Mouse (Mus musculus): Measurements from ENCODE around the gene Pbx4. TPM values are rescaled to one million over a fixed set of nuclear protein-coding genes. Genes with fewer than 3 reads are reported as not detected.

The Pbx4 gene
- polyA plus RNA-seq, 1 experiment from 2014 or later, result 48.7 TPM

DNA sequence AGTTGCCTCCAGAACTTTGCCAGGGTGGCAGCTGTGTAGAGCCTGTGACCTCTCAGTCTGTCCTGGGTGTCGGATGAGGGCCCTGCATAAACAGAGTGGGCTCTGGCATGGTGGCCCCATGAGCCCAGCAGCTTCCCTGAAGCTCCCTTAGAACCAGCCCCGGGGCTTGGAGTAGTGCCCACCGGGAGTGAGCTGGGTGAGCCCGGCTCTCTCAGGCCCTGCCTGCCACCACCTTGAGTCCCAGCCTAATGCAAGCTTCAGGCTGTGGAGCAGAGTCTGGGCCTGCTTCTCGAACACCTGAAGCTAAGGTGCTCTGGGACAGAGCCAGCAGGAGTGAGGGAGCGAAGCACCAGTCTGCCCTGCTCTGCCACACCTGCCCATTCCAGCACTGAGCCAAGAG, 38.6 kb downstream of the Pbx4 start:
- Histone ChIP-seq H3K36me3 (ENCODE audit: control insufficient read depth, insufficient read depth, low read length) (no peaks in the 10 kb centered on the region), H3K4me2 (ENCODE audit: low read depth, low read length, severe bottlenecking) (no peak overlapping the region), H3K4me1 (replicated peaks; ENCODE audit: control insufficient read depth, insufficient read depth, low read length) (no peaks in the 10 kb centered on the region), H3K27me3 (ENCODE audit: control insufficient read depth, insufficient read depth, low read length) (no peaks in the 10 kb centered on the region), H3K9ac (ENCODE audit: low read length) (no peak overlapping the region), H3K27ac (ENCODE audit: low read depth, low read length) (no peak overlapping the region), H3K9me3 (ENCODE audit: control insufficient read depth, low read length) (no peaks in the 10 kb centered on the region), H3K4me3 (ENCODE audit: low read depth, low read length) (no peak overlapping the region)
- DNase-seq (ENCODE audit: low spot score), result no peak
- WGBS, result 92% methylated on average over 6 of the region's 6 CpGs
- ATAC-seq (replicated peaks; ENCODE audit: low FRiP score), result no peak

- Histone ChIP-seq H3K9me3 (ENCODE audit: control insufficient read depth, low read length) (no peaks in the 10 kb centered on the region), H3K9ac (ENCODE audit: low read length) (no peak overlapping the region), H3K4me1 (replicated peaks; ENCODE audit: control insufficient read depth, insufficient read depth, low read length) (no peaks in the 10 kb centered on the region), H3K36me3 (ENCODE audit: control insufficient read depth, insufficient read depth, low read length) (no peaks in the 10 kb centered on the region), H3K4me3 (ENCODE audit: low read depth, low read length) (no peak overlapping the region), H3K4me2 (ENCODE audit: low read depth, low read length, severe bottlenecking) (no peak overlapping the region), H3K27me3 (ENCODE audit: control insufficient read depth, insufficient read depth, low read length) (peaks cover under 1% of the 10 kb centered on the region), H3K27ac (ENCODE audit: low read depth, low read length) (no peak overlapping the region)
- WGBS, result 12% methylated on average over 9 of the region's 9 CpGs
- ATAC-seq (replicated peaks; ENCODE audit: low FRiP score), result no peak
- DNase-seq (ENCODE audit: low spot score), result peak; percentile 77
Observed at GRCm38 (mm10) chr8:69874155-69874554, 41.9 kb downstream of the Pbx4 start.

GRCm38 (mm10) chr8:69874654-69875053, 42.4 kb downstream of the Pbx4 start:
- ATAC-seq (replicated peaks; ENCODE audit: low FRiP score) (no peak), DNase-seq (ENCODE audit: low spot score) (no peak)
- Histone ChIP-seq H3K36me3 (ENCODE audit: control insufficient read depth, insufficient read depth, low read length) (no peaks in the 10 kb centered on the region), H3K27me3 (ENCODE audit: control insufficient read depth, insufficient read depth, low read length) (peaks cover 5% of the 10 kb centered on the region), H3K4me3 (ENCODE audit: low read depth, low read length) (no peak overlapping the region), H3K9ac (ENCODE audit: low read length) (no peak overlapping the region), H3K9me3 (ENCODE audit: control insufficient read depth, low read length) (no peaks in the 10 kb centered on the region), H3K4me2 (ENCODE audit: low read depth, low read length, severe bottlenecking) (no peak overlapping the region), H3K4me1 (replicated peaks; ENCODE audit: control insufficient read depth, insufficient read depth, low read length) (no peaks in the 10 kb centered on the region), H3K27ac (ENCODE audit: low read depth, low read length) (no peak overlapping the region)
- 92% methylated on average over 13 of the region's 13 CpGs for WGBS

- no peak overlapping the region for H3K4me2 ChIP-seq (ENCODE audit: low read depth, low read length, severe bottlenecking)
Observed at GRCm38 (mm10) chr8:69876097-69876496, 43.8 kb downstream of the Pbx4 start.

DNA sequence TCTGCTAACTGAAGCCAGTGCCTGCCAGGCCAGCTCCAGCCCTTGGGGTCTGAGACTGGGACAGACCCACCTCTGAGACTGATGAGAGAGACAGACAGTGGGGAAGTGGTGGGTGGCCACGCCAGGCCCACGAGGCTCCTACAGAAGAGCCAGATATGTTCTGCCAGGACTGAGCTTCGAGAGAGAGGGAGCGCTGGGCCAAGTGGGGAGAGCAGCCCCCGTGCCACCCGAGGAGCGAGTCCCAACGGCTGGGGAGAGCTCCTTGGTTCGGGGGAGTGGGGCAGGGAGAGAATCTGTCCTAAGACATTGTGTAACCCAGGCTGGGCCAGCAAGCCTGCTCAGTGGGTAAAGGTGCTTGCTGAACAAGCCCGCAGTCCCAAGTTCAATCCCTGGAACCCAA, 44.7 kb downstream of the Pbx4 start:
- H3K4me2 ChIP-seq (ENCODE audit: low read depth, low read length, severe bottlenecking), result no peak overlapping the region
- no peak overlapping the region for H3K27ac ChIP-seq (ENCODE audit: low read depth, low read length)
- no peak for ATAC-seq (replicated peaks; ENCODE audit: low FRiP score)
- no peaks in the 10 kb centered on the region for H3K9me3 ChIP-seq (ENCODE audit: control insufficient read depth, low read length)
- no peaks in the 10 kb centered on the region for H3K36me3 ChIP-seq (ENCODE audit: control insufficient read depth, insufficient read depth, low read length)
- H3K4me3 ChIP-seq (ENCODE audit: low read depth, low read length), result no peak overlapping the region
- peaks cover 28% of the 10 kb centered on the region for H3K27me3 ChIP-seq (ENCODE audit: control insufficient read depth, insufficient read depth, low read length)
- no peak for DNase-seq (ENCODE audit: low spot score)
- 74% methylated on average over 10 of the region's 10 CpGs for WGBS
- no peak overlapping the region for H3K9ac ChIP-seq (ENCODE audit: low read length)
- peaks cover 7% of the 10 kb centered on the region; the same call in 1 of the 2 replicates for H3K4me1 ChIP-seq (replicated peaks; ENCODE audit: control insufficient read depth, insufficient read depth, low read length)

More at GRCm38 (mm10) chr8:69876097-69876496, 43.8 kb downstream of the Pbx4 start:
- Histone ChIP-seq H3K9ac (ENCODE audit: low read length) (no peak overlapping the region), H3K36me3 (ENCODE audit: control insufficient read depth, insufficient read depth, low read length) (no peaks in the 10 kb centered on the region), H3K9me3 (ENCODE audit: control insufficient read depth, low read length) (no peaks in the 10 kb centered on the region), H3K27me3 (ENCODE audit: control insufficient read depth, insufficient read depth, low read length) (peaks cover 20% of the 10 kb centered on the region), H3K4me3 (ENCODE audit: low read depth, low read length) (no peak overlapping the region), H3K4me1 (replicated peaks; ENCODE audit: control insufficient read depth, insufficient read depth, low read length) (0 out of 2 replicates have a peak, but pooled peaks cover under 1% of the 10 kb centered on the region), H3K27ac (ENCODE audit: low read depth, low read length) (no peak overlapping the region)
- no peak for DNase-seq (ENCODE audit: low spot score)
- WGBS, result 43% methylated on average over 10 of the region's 10 CpGs
- no peak for ATAC-seq (replicated peaks; ENCODE audit: low FRiP score)

- H3K4me2 ChIP-seq (ENCODE audit: low read depth, low read length, severe bottlenecking), result no peak overlapping the region
- no peak for DNase-seq (ENCODE audit: low spot score)
- WGBS, result 85% methylated on average over 4 of the region's 4 CpGs
- H3K4me3 ChIP-seq (ENCODE audit: low read depth, low read length), result no peak overlapping the region
- no peaks in the 10 kb centered on the region for H3K36me3 ChIP-seq (ENCODE audit: control insufficient read depth, insufficient read depth, low read length)
- no peak overlapping the region for H3K9ac ChIP-seq (ENCODE audit: low read length)
- peaks cover 10% of the 10 kb centered on the region; the same call in 1 of the 2 replicates for H3K4me1 ChIP-seq (replicated peaks; ENCODE audit: control insufficient read depth, insufficient read depth, low read length)
- H3K27ac ChIP-seq (ENCODE audit: low read depth, low read length), result no peak overlapping the region
- no peaks in the 10 kb centered on the region for H3K9me3 ChIP-seq (ENCODE audit: control insufficient read depth, low read length)
- peaks cover 33% of the 10 kb centered on the region for H3K27me3 ChIP-seq (ENCODE audit: control insufficient read depth, insufficient read depth, low read length)
- no peak for ATAC-seq (replicated peaks; ENCODE audit: low FRiP score)
Observed at GRCm38 (mm10) chr8:69877396-69877795, 45.1 kb downstream of the Pbx4 start.

GRCm38 (mm10) chr8:69877992-69878391, 45.7 kb downstream of the Pbx4 start:
- Histone ChIP-seq H3K27me3 (ENCODE audit: control insufficient read depth, insufficient read depth, low read length) (peaks cover 39% of the 10 kb centered on the region), H3K4me3 (ENCODE audit: low read depth, low read length) (no peak overlapping the region), H3K4me2 (ENCODE audit: low read depth, low read length, severe bottlenecking) (no peak overlapping the region), H3K4me1 (replicated peaks; ENCODE audit: control insufficient read depth, insufficient read depth, low read length) (peaks cover 12% of the 10 kb centered on the region; the same call in 1 of the 2 replicates), H3K36me3 (ENCODE audit: control insufficient read depth, insufficient read depth, low read length) (no peaks in the 10 kb centered on the region), H3K9me3 (ENCODE audit: control insufficient read depth, low read length) (no peaks in the 10 kb centered on the region), H3K27ac (ENCODE audit: low read depth, low read length) (no peak overlapping the region), H3K9ac (ENCODE audit: low read length) (no peak overlapping the region)
- ATAC-seq (replicated peaks; ENCODE audit: low FRiP score), result no peak
- 66% methylated on average over 3 of the region's 3 CpGs for WGBS
- DNase-seq (ENCODE audit: low spot score), result no peak

DNA sequence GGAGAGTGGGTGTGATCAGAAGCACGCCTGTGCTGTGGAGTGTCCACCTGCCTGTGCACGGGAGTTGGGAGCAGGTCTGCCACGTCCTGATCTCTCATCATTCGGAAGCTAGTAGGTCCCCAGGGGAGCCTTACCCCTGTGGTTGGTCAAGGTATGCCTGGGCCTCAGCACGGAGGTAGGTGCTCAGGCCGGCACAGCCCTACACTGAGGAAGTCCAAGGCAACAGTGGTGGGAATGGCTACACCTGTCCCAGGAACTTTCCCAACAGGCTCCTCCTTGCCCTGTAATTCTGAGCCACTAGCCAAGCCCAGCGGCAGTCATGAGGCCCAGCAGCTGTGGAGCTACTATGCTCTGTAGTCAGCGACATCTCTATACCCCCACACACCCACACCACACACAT, 47.4 kb downstream of the Pbx4 start:
- DNase-seq (ENCODE audit: low spot score), result no peak
- H3K4me2 ChIP-seq (ENCODE audit: low read depth, low read length, severe bottlenecking), result no peak overlapping the region

GRCm38 (mm10) chr8:69880841-69881240, 48.5 kb downstream of the Pbx4 start:
- DNase-seq (ENCODE audit: low spot score), result peak; percentile 56
- Histone ChIP-seq H3K4me1 (replicated peaks; ENCODE audit: control insufficient read depth, insufficient read depth, low read length) (peaks cover 14% of the 10 kb centered on the region; the same call in 1 of the 2 replicates), H3K4me2 (ENCODE audit: low read depth, low read length, severe bottlenecking) (0 out of 2 replicates have a peak overlapping the region, but pooled peaks have one; percentile 11), H3K36me3 (ENCODE audit: control insufficient read depth, insufficient read depth, low read length) (no peaks in the 10 kb centered on the region), H3K27ac (ENCODE audit: low read depth, low read length) (no peak overlapping the region), H3K9me3 (ENCODE audit: control insufficient read depth, low read length) (no peaks in the 10 kb centered on the region), H3K4me3 (ENCODE audit: low read depth, low read length) (0 out of 2 replicates have a peak overlapping the region, but pooled peaks have one; percentile 32), H3K27me3 (ENCODE audit: control insufficient read depth, insufficient read depth, low read length) (peaks cover 67% of the 10 kb centered on the region), H3K9ac (ENCODE audit: low read length) (no peak overlapping the region)
- no peak for ATAC-seq (replicated peaks; ENCODE audit: low FRiP score)
- WGBS, result 15% methylated on average over 35 of the region's 37 CpGs

More for the DNA sequence above, 47.4 kb downstream of the Pbx4 start:
- ATAC-seq (replicated peaks; ENCODE audit: low FRiP score), result no peak
- Histone ChIP-seq H3K4me3 (ENCODE audit: low read depth, low read length) (no peak overlapping the region), H3K36me3 (ENCODE audit: control insufficient read depth, insufficient read depth, low read length) (no peaks in the 10 kb centered on the region), H3K27ac (ENCODE audit: low read depth, low read length) (no peak overlapping the region), H3K9me3 (ENCODE audit: control insufficient read depth, low read length) (no peaks in the 10 kb centered on the region), H3K27me3 (ENCODE audit: control insufficient read depth, insufficient read depth, low read length) (peaks cover 56% of the 10 kb centered on the region), H3K4me1 (replicated peaks; ENCODE audit: control insufficient read depth, insufficient read depth, low read length) (peaks cover 12% of the 10 kb centered on the region; the same call in 1 of the 2 replicates), H3K9ac (ENCODE audit: low read length) (no peak overlapping the region)
- WGBS, result 68% methylated on average over 8 of the region's 8 CpGs

Data from forebrain, embryonic 11.5 days (tissue).